Mouse (Mus musculus) stomach, postnatal 0 days (tissue): Measurements from ENCODE around the gene Pdzd2.

ENCODE experiments used
- CTCF ChIP-seq: IDR thresholded peaks from 2 replicates; pipeline ENCODE4 v1.5.1; 2016; ENCODE audit warnings: antibody characterized with exemption, low read depth, mild to moderate bottlenecking, moderate library complexity
- EP300 ChIP-seq: optimal IDR thresholded peaks from 2 replicates; pipeline ENCODE3; 2016; ENCODE audit warnings: antibody characterized with exemption

DNA sequence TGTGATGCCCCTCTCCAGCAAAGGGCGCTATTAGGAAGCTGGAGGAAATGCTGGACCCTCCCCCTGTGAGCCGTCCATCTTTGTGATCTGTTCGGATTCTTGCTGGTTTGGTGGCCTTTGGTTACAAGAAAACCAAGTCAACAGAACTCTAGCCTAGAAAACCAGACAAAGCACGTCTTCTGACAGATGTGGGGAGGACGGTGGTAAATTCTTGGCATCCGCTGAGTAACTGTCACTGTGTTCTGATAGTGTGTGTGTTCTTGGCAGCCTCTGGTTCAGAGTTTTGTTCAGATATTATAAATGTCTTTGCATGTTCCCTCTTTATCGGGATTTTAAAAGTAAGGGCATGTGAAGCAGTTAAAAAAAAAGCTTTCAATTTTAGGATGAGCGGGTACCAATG is 274.0 kb downstream of the Pdzd2 start:
- TF ChIP-seq CTCF: no peak
- TF ChIP-seq EP300: no peak
